Mouse (Mus musculus): ENCODE measurements around the gene Sapcd1. TPM values are rescaled to one million over a fixed set of nuclear protein-coding genes. Genes with fewer than 3 reads are reported as not detected.
"Not testable (repeated sequence)": the region's sequence is repeated elsewhere in the genome, so short reads cannot be mapped to it uniquely, and the experiment has no call there.

The Sapcd1 gene
- polyA plus RNA-seq, 1 experiment from 2014 or later = 2.2 TPM

DNA sequence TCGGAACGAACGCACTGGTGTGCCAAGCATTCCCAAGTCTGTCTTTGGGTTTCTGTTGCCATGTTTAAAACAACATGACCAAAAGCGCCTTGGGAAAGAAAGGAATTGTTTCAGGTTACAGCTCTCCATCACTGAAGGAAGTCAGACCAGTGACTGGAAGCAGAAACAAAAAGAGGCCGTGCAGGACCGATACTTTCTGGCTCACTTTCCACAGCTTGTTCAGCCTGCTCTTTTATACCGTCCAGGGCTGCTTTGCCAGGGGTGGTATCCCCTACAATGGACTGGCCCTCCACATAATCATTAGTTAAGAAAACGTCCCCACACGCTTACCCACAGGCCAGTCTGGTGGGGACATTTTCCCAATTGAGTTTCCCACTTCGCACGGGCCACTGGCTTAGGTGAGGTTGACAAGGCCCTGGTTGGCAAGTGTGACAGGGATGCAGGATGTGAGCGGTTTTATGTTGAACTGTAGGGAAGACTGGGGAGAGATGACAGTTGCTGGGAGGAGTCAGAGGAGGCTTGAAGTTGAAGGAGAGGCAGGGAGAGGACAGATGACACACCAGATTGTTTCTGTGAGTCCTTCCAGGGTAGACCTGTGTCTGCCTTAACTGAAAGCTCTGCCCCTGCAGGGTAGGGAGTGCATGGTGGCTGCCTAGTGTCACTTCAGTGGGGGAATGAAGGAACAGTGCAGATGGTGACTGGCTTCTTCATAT is 25.5 kb downstream of the Sapcd1 start:
- Histone ChIP-seq H3K27ac (replicated peaks in 1 of 2; ENCODE audit: control insufficient read depth in 1 of 2, insufficient read depth in 1 of 2, low read depth in 2 of 2, low read length in 2 of 2) (peak overlapping the region; percentile 9 to 98; a peak in 3 of 4 replicates), H3K4me3 (ENCODE audit: control insufficient read depth in 1 of 2, insufficient read depth in 1 of 2, low read depth in 1 of 2, low read length in 2 of 2) (peak overlapping the region; percentile 74 to 76), H3K27me3 (ENCODE audit: control insufficient read depth, insufficient read depth, low read length) (no peaks in the 10 kb centered on the region), H3K36me3 (ENCODE audit: control insufficient read depth, insufficient read depth, low read length) (peaks cover 52% of the 10 kb centered on the region), H3K9ac (ENCODE audit: low read length) (peak overlapping the region; percentile 93), H3K4me2 (ENCODE audit: low read length) (peak overlapping the region; percentile 98), H3K9me3 (ENCODE audit: control insufficient read depth, low read length) (no peaks in the 10 kb centered on the region), H3K4me1 (ENCODE audit: control insufficient read depth in 2 of 2, insufficient read depth in 2 of 2, low read length in 2 of 2) (peaks cover 14 to 40% of the 10 kb centered on the region in 2 experiments)
- no peak for ATAC-seq (ENCODE audit: insufficient number of reproducible peaks, insufficient read depth, low FRiP score, low read depth)
- WGBS = 9% methylated on average over 12 of the region's 12 CpGs

GRCm38 (mm10) chr17:35001452-35002152 is 26.2 kb downstream of the Sapcd1 start:
- WGBS = under 1% methylated on average over 35 of the region's 35 CpGs

GRCm38 (mm10) chr17:35000717-35001451 is 26.9 kb downstream of the Sapcd1 start, which contains the start of gene Vars:
TSS of gene Vars (plus strand) at chr17:35000987.
- Histone ChIP-seq H3K4me2 (ENCODE audit: low read length) (peak within 1 kb of the TSS; percentile 98), H3K27ac (replicated peaks in 1 of 2; ENCODE audit: control insufficient read depth in 1 of 2, insufficient read depth in 1 of 2, low read depth in 2 of 2, low read length in 2 of 2) (peak within 1 kb of the TSS; percentile 95 to 98), H3K27me3 (ENCODE audit: control insufficient read depth, insufficient read depth, low read length) (no peaks in the 10 kb centered on the region), H3K4me1 (ENCODE audit: control insufficient read depth in 2 of 2, insufficient read depth in 2 of 2, low read length in 2 of 2) (peaks cover 16 to 48% of the 10 kb centered on the region in 2 experiments), H3K9ac (ENCODE audit: low read length) (peak within 1 kb of the TSS; percentile 93), H3K9me3 (ENCODE audit: control insufficient read depth, low read length) (no peaks in the 10 kb centered on the region), H3K4me3 (ENCODE audit: control insufficient read depth in 1 of 2, insufficient read depth in 1 of 2, low read depth in 1 of 2, low read length in 2 of 2) (peak within 1 kb of the TSS; percentile 74 to 76), H3K36me3 (ENCODE audit: control insufficient read depth, insufficient read depth, low read length) (peaks cover 40% of the 10 kb centered on the region)
- under 1% methylated on average over 62 of the region's 83 CpGs for WGBS
- peak; percentile 88 for ATAC-seq (ENCODE audit: insufficient number of reproducible peaks, insufficient read depth, low FRiP score, low read depth)

More at GRCm38 (mm10) chr17:35001452-35002152, 26.2 kb downstream of the Sapcd1 start:
- Histone ChIP-seq H3K9ac (ENCODE audit: low read length) (peak overlapping the region; percentile 93), H3K27ac (replicated peaks in 1 of 2; ENCODE audit: control insufficient read depth in 1 of 2, insufficient read depth in 1 of 2, low read depth in 2 of 2, low read length in 2 of 2) (peak overlapping the region; percentile 95 to 98), H3K4me1 (ENCODE audit: control insufficient read depth in 2 of 2, insufficient read depth in 2 of 2, low read length in 2 of 2) (peaks cover 16 to 47% of the 10 kb centered on the region in 2 experiments), H3K4me3 (ENCODE audit: control insufficient read depth in 1 of 2, insufficient read depth in 1 of 2, low read depth in 1 of 2, low read length in 2 of 2) (peak overlapping the region; percentile 74 to 76), H3K9me3 (ENCODE audit: control insufficient read depth, low read length) (no peaks in the 10 kb centered on the region), H3K4me2 (ENCODE audit: low read length) (peak overlapping the region; percentile 98), H3K36me3 (ENCODE audit: control insufficient read depth, insufficient read depth, low read length) (peaks cover 46% of the 10 kb centered on the region), H3K27me3 (ENCODE audit: control insufficient read depth, insufficient read depth, low read length) (no peaks in the 10 kb centered on the region)
- no peak for ATAC-seq (ENCODE audit: insufficient number of reproducible peaks, insufficient read depth, low FRiP score, low read depth)

DNA sequence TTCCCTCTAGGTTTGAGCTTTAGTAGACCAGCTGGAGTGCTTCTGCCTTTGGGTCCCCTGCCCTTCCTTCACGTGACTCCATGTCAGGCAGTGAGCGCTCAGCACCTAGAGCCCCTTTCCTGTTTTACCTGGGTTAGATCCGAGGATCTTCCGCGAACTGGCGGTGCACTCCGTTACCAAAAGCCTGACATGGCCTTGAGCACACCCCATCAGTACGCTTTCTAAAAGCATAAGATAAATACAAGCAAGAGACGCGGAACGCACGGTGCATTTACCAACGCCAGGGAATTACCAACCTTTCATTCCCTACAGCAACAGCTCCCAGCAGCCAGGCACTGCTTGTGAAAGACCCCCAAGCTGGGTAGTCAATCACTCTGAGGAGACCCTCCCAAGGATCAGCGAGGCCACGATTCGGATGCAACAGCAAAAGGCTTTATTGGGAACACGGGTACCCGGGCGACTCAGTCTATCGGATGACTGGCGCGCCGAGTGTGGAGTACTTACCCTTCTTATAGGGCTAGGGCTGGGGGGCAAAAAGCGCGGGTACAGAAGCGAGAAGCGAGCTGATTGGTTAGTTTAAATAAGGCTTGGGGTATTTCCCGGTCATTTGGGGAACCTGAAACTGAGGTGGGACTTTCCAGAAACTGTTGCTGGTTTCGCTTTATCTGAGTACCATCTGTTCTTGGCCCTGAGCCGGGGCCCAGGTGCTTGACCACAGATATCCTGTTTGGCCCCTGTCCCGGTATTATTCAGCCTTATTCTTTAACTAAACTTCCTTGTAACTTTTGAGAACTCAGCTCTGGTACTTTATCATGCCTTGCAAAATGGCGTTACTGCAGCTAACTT is 27.7 kb downstream of the Sapcd1 start:
- 20% methylated on average over 28 of the region's 32 CpGs for WGBS
- peaks cover 16 to 48% of the 10 kb centered on the region in 2 experiments for H3K4me1 ChIP-seq (ENCODE audit: control insufficient read depth in 2 of 2, insufficient read depth in 2 of 2, low read length in 2 of 2)
- not testable (repeated sequence) for ATAC-seq (ENCODE audit: insufficient number of reproducible peaks, insufficient read depth, low FRiP score, low read depth)

DNA sequence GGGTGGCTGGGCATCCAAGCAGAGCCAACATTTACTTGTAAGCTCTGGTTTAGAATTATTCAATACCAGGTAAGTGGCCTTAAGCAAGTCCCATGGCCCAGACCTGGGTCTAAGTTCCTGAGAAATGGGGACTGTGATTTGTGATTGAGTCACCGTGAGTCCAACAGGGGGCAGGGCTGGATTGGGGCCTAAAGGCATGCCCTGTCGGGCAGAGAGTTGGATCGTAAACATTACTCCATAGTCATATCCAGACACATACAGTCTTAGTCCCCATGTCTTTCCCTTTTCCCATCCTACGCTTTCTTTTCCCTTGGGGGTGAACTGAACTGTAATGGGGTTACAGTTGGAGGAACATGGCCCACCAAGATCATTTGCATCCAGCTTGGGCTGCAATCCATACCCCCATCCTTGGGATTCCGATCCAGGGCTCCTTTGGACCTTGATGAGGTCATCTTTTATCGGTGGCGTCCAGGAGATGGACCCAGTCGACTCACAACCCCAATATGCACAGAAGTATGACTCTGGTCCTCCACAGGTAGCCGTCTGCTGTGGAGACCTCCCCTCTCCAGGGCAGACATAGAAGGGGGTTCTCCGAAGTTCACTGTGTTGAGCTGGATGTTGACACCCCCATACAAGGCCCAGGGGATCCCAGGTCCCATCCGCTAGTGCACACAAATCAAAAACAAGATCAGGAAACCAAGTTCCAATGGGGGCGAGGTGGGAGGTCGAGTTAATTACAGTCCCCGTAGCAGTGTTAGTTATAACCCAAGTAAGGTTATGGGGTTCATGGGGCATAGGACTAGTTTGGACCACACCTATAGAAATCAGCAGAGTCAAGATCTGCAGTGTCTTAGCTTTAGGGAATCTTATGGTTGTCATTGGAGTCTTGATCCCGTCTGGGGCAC is 29.0 kb downstream of the Sapcd1 start:
- Histone ChIP-seq H3K27me3 (ENCODE audit: control insufficient read depth, insufficient read depth, low read length) (no peaks in the 10 kb centered on the region), H3K4me2 (ENCODE audit: low read length) (peak overlapping the region; percentile 98), H3K9ac (ENCODE audit: low read length) (peak overlapping the region; percentile 76; the same call in 1 of the 2 replicates), H3K27ac (replicated peaks in 1 of 2; ENCODE audit: control insufficient read depth in 1 of 2, insufficient read depth in 1 of 2, low read depth in 2 of 2, low read length in 2 of 2) (no peak overlapping the region), H3K9me3 (ENCODE audit: control insufficient read depth, low read length) (no peaks in the 10 kb centered on the region), H3K4me3 (ENCODE audit: control insufficient read depth in 1 of 2, insufficient read depth in 1 of 2, low read depth in 1 of 2, low read length in 2 of 2) (0 out of 4 replicates have a peak overlapping the region, but pooled peaks of 1 of the 2 experiments have one; percentile 74), H3K4me1 (ENCODE audit: control insufficient read depth in 2 of 2, insufficient read depth in 2 of 2, low read length in 2 of 2) (peaks cover 16 to 48% of the 10 kb centered on the region in 2 experiments), H3K36me3 (ENCODE audit: control insufficient read depth, insufficient read depth, low read length) (peaks cover 21% of the 10 kb centered on the region)
- WGBS = 92% methylated on average over 15 of the region's 15 CpGs
- no peak for ATAC-seq (ENCODE audit: insufficient number of reproducible peaks, insufficient read depth, low FRiP score, low read depth)

More for the DNA sequence above, 27.7 kb downstream of the Sapcd1 start:
- peak overlapping the region; percentile 74 to 76 for H3K4me3 ChIP-seq (ENCODE audit: control insufficient read depth in 1 of 2, insufficient read depth in 1 of 2, low read depth in 1 of 2, low read length in 2 of 2)
- H3K27ac ChIP-seq (replicated peaks in 1 of 2; ENCODE audit: control insufficient read depth in 1 of 2, insufficient read depth in 1 of 2, low read depth in 2 of 2, low read length in 2 of 2) = peak overlapping the region; percentile 95 to 98
- H3K9me3 ChIP-seq (ENCODE audit: control insufficient read depth, low read length); H3K27me3 ChIP-seq (ENCODE audit: control insufficient read depth, insufficient read depth, low read length): not testable (repeated sequence)
- H3K36me3 ChIP-seq (ENCODE audit: control insufficient read depth, insufficient read depth, low read length) = peaks cover 32% of the 10 kb centered on the region
- H3K9ac ChIP-seq (ENCODE audit: low read length) = peak overlapping the region; percentile 93
- H3K4me2 ChIP-seq (ENCODE audit: low read length) = peak overlapping the region; percentile 98

GRCm38 (mm10) chr17:34997142-34997483 is 30.7 kb downstream of the Sapcd1 start:
- Histone ChIP-seq H3K9ac (ENCODE audit: low read length) (peak overlapping the region; percentile 16; the same call in 1 of the 2 replicates), H3K9me3 (ENCODE audit: control insufficient read depth, low read length) (no peaks in the 10 kb centered on the region), H3K4me2 (ENCODE audit: low read length) (peak overlapping the region; percentile 13; the same call in 1 of the 2 replicates), H3K4me1 (ENCODE audit: control insufficient read depth in 2 of 2, insufficient read depth in 2 of 2, low read length in 2 of 2) (peaks cover 10 to 34% of the 10 kb centered on the region in 2 experiments), H3K36me3 (ENCODE audit: control insufficient read depth, insufficient read depth, low read length) (peaks cover 16% of the 10 kb centered on the region), H3K27ac (replicated peaks in 1 of 2; ENCODE audit: control insufficient read depth in 1 of 2, insufficient read depth in 1 of 2, low read depth in 2 of 2, low read length in 2 of 2) (no peak overlapping the region), H3K4me3 (ENCODE audit: control insufficient read depth in 1 of 2, insufficient read depth in 1 of 2, low read depth in 1 of 2, low read length in 2 of 2) (no peak overlapping the region), H3K27me3 (ENCODE audit: control insufficient read depth, insufficient read depth, low read length) (no peaks in the 10 kb centered on the region)
- ATAC-seq (ENCODE audit: insufficient number of reproducible peaks, insufficient read depth, low FRiP score, low read depth) = no peak
- WGBS = 91% methylated on average over 5 of the region's 5 CpGs

All from heart, embryonic 14.5 days (tissue).